Mouse (Mus musculus): ENCODE data around the gene Dnajb1.
"Not testable (repeated sequence)": the region's sequence is repeated elsewhere in the genome, so short reads cannot be mapped to it uniquely, and the experiment has no call there.

Gene Dnajb1

DNA sequence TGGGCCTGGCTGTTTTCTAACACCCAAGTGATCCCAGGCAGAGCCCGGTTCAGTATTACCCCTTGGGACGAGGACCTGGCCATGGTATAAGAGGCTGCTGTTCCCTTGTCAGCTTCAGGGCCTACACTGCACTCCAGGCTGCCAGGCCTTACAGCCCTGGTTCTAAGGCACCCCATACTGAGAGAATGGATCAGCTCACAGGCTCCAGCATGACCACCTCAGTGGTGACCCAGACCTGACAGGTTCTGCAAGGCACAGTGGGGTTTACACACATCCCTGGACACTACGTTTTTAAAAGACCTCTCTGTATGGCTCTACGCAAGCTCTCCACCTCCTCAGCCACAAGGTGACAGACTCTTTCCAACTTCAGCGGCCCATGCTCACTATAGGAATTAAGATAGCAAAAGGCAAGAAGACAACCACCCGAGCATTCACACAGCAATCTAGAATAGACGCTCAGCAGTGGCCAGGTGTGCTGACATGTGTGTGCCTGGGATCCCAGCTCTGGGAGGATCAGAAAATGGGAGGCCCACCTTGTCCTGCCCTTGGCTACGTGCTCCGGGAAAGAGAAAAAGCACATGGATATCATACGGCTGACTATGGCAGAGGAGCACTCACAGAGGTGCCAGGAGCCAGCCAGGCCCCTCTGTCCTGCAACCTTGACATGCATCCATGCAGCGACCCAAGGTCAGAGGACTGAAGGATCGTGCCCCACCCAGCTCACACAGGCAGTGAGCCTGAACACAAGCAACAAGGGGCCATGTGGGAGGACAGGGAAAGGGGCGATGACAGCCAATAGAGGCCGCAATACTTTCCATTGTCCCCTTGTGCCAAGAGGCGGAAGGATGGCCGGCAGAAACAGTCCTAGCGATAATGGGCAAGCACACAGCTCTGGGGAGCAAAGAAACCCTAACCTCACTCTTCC lies 29.6 kb upstream of the Dnajb1 start:
- no peak for DNase-seq

DNA sequence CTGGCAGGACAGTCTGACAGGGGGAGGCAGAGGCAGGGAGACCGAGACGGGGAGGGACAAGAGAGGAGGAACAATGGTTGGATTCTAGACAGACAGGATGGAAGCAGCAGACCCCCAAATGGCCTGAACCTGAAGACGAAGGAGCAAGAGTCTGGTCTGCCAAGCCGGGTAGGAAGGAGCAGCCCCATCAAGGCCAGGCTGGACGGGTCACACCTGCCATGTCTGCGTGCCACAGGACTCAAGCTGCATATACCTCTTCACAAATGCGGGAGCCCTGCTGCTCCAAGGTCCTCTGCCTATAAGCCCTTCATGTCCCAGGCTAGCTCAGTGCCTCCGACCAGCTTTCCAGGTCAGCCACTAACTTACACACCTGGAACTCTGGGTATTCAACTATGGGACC lies 28.3 kb upstream of the Dnajb1 start:
- no peak for DNase-seq

DNA sequence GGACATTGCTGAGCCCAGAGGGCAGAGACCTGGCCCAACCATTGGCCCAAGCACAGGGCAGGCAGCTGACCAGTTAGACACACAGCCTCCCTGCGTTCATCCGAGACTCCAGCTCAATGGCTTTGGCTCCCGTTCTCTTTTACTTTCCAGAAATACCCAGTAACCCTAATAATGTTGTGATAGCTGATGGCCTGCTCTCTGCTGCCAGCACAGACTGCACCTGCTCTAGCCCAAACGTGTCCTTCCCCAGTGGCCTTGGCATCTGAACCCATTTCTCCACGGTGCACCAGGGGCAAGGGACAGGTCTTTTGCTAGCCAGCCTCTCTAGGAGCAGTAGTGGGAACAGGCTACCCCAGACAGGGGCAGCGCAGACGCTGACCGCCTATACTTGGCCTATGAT lies 27.2 kb upstream of the Dnajb1 start:
- no peak for DNase-seq

DNA sequence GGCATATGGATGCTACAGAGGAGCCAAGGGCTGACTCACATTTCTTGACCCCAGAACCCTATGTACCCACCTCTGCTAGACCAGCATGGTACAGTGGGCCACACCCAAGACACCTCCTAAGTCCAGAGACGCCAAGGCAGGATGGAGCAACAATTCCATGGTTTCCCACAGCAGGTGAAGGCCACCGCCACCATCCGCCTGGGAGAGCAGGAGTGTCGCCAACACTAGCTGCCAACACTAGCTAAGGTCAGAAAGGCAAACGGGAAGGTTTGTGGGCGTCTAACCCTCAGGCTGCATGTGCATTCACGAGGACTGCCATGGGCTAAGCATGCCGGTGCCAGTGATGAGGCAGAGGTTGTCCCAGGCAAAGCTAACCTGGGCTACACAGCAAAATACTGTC lies 25.8 kb upstream of the Dnajb1 start:
- DNase-seq, result no peak

DNA sequence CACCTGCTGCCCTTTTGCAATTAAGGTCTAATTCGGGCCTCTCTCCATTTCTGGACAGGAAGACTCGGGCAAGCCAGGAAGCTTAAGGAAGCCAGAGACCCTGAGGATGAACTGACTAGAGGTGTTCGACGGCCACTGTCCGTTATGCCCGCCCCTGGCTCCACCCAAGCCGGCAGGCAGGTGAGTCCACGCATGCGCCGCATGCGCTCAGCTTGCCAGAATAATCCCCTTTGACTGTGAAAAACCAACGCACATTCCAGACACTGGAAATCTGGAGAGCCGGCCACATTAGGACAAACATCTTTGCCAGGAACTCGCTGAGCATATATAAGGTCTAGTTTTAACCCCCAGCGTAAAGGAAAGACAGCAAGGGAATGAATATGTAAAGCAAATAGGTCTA lies 24.8 kb upstream of the Dnajb1 start:
- DNase-seq, result no peak

DNA sequence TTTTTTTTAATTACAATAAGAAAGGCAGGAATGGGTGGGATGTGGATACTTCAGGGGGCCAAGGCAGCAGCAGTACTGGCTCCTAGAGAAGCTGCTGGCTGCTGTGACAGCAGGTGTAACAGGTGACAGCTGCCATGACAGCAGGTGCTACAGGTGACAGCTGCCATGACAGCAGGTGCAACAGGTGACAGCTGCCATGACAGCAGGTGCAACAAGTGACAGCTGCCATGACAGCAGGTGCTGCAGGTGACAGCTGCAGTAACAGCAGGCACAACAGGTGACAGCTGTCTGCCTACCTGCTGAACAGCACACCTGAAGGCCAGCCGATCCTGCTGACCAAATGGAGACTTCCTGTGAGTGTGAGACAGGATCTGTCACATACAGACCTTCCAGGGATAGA lies 23.2 kb upstream of the Dnajb1 start:
- no peak for DNase-seq

DNA sequence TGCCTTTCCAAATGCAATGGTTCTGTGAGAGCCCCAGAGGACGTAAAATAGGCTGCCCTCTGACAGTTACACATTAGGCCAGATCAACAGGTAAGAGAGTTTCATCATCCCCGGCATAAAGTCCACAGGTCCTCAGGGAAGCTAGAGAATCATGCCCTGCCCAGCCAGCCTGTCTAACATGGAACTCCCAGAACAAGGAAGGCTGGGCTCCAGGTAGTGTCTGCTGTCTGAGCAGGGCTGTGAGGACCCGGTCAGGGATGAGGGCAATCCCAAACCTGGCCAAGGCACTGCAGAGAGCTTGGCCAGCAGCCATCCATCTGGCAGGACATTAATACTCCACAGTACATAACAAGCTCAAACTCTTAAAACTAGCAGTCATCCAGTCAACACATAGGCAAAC lies 22.7 kb upstream of the Dnajb1 start:
- DNase-seq, result no peak

DNA sequence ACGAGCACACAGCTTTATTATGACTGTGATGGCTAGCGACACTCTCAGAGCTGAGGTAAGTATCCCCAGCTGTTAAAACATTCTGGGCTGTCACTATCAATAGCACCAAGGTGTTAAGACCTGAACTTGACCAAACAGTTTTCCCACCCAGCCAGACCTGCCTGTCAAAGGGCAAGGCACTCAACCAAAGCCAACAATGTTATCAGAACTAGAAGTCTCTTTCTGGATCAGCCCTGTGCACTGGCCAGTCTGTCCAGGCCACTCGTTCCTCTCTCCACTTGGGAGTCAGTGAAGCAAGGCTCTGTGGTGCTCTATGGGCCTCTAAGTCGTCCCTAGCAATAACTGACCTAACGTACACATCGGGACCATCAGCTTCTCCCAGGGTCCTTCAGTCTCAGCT lies 20.3 kb upstream of the Dnajb1 start:
- DNase-seq, result no peak

DNA sequence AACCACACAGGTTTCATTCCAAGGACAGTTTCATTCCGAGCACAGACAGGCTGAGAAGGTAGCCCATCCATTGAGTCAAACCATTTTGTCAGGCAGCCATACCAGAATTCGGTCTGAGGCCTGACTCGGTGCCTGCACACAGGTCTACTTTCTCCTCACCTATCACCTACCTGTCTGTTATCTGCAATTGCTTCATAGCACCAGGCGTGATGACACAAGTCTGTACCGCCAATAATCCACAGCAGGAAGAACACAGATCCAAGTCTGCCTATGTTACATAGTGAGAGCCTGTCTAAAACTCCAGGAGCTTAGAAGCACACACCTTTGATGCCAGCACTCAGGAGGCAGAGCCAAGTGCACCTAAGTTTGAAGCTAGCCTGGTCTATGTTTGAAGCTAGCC lies 19.1 kb upstream of the Dnajb1 start:
- DNase-seq, result no peak

DNA sequence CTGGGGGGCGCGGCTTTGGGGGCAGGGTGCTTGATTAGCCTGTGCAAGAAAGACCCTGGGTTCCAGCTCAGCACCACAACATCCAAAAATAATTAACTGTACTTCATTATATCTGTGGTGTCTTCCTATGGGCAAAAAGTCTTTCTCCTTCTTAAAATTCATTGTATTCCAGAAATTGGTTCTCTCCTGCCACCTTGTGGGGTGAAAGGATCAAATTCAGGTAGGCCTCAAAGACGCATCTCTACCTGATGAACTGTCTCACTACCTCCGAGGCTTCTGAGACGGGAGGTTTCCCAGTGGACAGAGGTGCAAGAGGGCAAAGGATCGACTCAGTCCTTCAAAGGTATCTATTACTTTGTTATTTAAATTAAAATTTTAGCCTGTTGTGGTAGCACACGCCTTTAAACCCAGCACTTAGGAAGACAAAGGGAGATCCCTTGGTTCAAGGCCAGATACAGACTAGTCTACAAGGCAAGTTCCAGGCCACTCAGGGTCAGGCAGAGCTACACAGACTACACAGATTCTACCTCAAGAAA lies 17.4 kb upstream of the Dnajb1 start:
- no peak for DNase-seq

DNA sequence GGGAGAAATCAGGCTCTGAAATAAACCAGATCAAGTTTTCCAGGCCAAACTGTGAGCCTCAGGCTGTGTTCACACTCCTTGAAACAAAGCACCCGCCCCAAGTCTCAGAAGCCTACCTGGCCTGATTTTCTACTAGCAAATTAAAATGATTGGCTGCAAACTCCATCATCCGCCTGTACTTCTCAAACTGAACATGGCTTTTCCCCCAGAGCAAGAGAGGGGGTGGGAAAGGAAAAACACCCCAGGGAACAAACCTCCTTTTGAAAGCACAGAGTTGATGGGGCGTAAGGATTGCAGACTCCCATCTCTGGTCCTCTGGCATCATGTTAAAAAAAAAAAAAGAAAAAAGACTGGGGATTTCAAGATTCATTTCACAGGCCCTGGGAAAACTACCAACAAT lies 15.3 kb upstream of the Dnajb1 start:
- DNase-seq, result no peak

DNA sequence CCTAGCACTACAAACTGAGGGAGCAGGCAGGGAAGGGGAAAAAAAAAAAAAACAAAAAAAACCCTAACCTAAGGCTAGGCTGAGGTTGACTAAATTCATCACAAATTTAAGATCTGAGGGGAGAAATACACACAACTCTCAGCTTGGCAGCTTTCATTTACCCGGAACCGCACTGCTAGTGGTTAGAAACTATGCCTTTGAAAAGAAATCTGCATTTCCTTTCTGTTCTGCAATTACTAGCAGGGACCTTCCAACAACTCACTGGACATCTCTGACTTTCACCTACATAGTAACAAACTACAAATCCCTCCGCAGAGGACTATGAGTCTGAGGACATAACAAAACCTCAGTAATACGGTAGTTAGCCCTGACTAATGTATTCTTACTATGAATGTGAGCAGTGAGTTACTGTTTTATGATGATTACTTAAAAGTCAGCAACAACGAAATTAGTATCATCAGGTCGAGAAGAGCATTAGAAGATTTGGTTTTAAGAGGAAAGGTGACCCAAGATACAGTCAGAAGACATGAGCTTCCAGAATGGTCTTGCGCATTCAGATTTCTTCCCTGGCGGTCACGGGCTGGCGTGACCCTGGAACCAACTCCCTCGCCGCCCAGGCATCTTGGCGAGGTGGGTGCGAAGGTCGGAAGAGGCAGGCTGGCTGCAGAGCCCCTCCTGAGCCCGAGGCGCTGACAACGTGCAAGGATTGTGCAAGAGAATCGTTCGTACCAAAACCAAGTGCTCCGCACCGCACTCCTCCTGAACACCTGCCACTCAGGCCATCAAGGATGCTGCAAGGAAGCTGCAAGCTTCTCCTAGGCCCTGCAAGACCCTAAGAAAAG lies 14.4 kb upstream of the Dnajb1 start:
- DNase-seq, result no peak

DNA sequence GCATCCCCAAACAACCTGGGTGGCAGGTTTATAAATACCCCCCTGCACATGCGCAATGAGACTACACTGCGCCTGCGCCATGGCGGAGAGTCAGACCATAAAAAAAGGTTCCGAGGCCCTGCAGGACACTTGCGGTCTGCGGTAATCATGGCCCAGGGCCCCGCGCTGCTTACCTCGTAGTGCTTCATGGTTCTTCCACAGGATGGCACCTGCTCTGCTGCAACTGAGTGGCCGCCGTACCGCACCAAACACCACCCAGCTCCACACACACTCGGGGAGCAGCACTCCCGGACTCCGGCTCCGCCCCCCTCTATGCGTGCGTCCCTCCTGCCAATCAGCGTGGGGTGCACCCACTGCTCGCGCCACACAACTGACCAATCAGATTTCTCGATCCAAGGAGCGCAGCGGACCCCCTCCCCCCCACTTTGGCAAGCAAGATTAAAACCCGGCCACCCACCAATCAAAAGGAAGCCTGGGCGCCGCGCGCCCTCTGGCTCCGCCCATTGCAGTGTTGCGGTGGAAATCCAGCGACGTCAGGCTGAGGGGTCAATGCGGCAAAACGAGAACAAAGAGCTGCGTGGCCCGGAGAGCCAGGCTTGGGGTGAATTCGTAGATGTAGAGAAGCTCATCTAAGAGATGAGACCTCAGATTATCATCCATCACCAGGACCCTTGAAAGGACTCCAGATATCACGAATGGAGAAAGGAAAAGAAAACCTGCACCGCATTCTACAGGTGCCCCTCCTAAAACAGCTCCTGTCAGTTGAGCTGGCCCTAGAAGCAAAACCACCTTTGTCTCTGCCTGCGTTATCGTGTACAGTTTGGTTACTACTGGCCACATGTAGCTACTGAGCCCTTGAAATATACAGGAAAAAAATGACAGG lies 13.6 kb upstream of the Dnajb1 start:
- peak; percentile 98 for DNase-seq

DNA sequence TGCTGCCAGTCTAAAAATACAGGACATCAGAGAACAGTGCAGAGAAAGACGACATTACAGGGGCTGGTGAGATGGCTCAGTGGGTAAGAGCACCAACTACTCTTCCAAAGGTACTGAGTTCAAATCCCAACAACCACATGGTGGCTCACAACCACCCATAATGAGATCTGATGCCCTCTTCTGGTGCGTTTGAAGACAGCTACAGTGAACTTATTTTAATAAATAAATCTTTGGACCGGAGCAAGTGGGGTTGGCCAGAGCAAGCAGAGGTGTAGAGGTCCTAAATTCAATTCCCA lies 13.0 kb upstream of the Dnajb1 start:
- DNase-seq, result not testable (repeated sequence)

DNA sequence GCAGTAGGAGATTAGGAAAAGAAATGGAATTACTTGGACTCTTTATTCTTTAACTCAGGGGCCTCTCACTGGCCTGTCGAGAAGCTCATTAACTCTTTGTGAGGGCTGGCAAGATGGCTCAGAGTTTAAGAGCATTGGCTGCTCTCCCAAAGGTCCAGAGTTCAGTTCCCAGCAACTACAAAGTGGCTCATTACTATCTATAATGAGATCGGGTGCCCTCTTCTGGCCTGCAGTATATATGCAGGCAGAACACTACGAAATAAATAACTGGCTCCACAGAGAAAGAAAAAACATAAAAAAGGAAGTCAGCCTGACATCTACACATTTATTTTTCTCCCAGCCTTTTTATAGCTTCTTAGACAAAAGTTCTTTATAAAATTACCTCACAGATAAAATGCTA lies 11.6 kb upstream of the Dnajb1 start:
- no peak for DNase-seq

DNA sequence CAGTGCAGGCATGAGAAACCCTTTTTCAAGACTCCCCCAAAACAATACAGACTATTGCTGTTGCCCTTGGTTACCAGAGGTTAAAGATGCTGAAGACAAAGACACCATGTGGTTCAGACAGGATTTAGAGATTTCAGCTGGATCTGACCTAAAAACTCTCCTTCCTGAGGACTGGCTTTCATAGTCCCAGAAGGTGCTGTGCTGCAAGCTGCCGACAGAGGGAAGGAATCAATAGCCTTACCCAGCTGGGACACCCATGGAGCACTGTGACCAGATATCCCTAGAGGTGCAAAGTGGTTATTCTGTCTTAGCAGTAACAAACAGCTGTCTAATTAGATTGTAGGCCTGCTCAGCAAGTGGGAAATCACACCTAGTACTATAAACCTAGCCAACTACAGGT lies 9.8 kb upstream of the Dnajb1 start:
- DNase-seq, result no peak

DNA sequence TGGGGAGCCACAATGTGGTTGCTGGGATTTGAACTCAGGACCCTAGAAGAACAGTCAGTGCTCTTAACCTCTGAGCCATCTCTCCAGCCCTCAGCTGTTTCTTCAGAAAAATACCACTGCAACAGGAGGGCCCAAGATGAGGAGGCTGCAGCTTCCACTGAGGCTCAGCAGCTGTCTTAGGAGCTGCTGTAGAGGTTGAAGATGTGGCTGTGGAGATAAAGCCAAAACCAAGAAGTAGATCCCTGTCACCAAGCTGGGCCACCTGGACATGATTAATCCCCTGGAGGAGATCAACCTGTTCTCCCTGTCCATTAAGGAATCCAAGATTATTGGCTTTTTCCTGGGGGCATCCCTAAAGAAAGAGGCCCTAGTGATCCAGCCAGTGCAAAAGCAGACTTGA lies 8.2 kb upstream of the Dnajb1 start:
- no peak for DNase-seq

DNA sequence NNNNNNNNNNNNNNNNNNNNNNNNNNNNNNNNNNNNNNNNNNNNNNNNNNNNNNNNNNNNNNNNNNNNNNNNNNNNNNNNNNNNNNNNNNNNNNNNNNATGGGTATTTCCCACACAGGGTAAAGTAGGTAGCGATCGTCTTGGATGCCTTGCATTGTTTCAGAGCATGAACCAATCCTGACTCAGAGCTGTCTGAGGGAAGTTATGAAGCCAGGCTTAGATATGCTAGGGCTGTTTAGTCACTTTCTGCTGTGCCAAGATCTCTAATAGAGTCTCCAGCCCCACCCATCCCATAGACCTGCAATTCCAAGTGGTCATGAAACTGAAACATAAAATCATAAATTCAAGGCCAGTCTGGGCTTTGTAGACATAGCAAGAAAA lies 5.4 kb upstream of the Dnajb1 start:
- DNase-seq, result no peak

DNA sequence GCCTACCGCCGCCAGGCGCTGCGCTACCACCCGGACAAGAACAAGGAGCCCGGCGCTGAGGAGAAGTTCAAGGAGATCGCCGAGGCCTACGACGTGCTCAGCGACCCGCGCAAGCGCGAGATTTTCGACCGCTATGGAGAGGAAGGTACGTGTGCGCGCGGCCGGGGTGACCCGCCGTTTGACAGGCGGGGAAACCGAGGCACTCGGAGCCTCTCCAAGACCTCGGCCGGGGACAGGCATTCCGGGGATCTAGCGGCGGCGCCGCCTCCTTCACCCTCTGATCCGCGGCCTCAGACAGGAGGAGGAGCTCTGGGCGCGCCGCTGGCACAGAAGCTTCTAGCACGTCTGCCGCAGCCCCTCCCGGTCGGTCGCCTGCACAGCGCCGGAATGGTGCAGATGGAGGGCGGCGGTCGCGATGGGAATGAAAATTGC lies 421 bp downstream of the Dnajb1 start:
- peak; percentile 92 for DNase-seq

DNA sequence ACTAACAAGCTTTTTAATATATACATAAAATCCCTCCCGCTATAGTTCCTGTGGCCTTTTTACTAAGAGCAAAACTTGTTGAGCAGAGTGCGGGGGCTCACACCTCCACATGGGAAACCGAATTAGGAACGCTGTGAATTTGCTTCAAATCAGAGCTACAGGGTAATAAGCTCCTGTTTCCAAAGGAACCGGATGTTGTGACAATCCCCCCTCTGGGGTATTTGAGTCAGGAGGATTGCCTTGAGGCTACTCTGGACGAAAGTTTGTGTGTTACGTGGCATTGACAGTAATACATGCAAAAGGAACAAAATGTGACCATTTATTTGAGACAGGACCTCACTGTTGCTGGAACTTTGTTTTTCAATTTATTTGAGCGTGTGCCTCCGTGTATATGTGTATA lies 1.1 kb downstream of the Dnajb1 start:
- DNase-seq, result no peak

DNA sequence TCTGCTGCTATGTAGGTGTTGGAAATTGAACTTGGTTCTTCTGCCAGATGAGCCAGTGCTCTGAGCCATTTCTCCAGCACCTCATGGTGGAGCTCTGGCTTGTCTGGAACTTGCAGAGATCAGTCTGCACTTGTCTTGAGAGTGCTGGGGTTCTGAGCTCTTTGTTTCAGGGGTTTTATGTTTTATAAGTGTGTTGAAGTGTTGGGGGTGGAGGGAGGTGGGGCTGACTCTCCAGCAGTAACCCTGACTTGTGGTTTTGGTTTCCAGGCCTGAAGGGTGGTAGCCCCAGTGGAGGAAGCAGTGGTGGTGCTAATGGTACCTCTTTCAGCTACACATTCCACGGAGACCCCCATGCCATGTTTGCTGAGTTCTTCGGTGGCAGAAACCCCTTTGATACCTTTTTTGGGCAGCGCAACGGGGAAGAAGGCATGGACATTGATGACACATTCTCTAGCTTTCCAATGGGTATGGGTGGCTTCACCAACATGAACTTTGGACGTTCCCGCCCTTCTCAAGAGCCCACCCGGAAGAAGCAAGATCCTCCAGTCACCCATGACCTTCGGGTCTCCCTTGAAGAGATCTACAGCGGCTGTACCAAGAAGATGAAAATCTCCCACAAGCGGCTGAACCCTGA lies 1.7 kb downstream of the Dnajb1 start:
- DNase-seq, result no peak

DNA sequence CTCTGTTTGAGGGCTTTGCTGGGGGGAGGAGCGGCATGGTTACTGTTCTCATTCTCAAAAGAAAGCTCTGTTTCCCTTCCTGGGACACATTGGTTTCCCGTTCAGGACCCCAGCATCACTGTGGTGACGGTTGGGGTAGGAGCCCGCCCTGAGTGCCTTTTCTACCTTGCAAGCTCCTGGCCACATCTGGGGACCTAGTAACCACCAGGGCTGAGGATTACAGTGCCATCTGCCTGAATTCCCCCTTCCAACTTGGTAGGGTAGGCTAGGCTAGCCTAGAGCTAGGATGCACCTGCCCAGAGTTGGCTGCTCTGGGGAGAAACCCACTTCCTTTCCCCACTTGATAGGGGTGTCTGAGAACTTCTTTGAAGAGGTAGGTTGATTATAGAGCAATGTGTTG lies 3.9 kb downstream of the Dnajb1 start:
- no peak for DNase-seq

DNA sequence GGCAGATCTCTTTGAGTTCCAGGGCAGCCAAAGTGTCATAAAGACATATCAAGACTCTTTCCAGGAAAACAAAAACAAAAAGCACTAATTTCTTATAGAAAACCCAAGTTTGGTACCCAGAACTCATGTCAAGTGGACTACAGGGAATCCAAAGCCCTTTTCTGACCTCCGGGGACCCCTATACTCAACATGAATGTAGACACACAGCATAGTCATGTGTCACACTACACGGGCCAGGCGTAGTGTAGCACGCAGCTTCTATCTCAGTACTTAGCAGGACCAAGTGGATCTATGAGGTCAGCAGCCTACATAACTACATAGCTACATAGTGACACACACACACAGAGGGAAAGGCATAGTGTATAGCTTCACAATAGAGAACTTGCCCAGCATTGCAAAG lies 5.7 kb downstream of the Dnajb1 start:
- no peak for DNase-seq
